Mouse (Mus musculus): ENCODE results near the gene Haus7. TPM values are rescaled to one million over a fixed set of nuclear protein-coding genes. Genes with fewer than 3 reads are reported as not detected.
"Not testable (repeated sequence)": the region's sequence is repeated elsewhere in the genome, so short reads cannot be mapped to it uniquely, and the experiment has no call there.

Gene Haus7
- 10 to 100 TPM in 1 of 2 experiments, 1 to 10 TPM in 1; 9.8 to 13.3 TPM for total RNA-seq (2021)
- long read RNA-seq, experiment 1, transcript Haus7-201 (10 exons, 1,380 nt) = major isoform, 9 of 20 reads
- long read RNA-seq, experiment 1, transcript Haus7-202 (7 exons, 1,032 nt) = minor isoform, 5 of 20 reads
- long read RNA-seq, experiment 1, partial matches to known transcripts = 1 of 20 reads
- long read RNA-seq, experiment 1, other reads (novel, unspliced or antisense) = 5 of 20 reads
- long read RNA-seq, experiment 2, transcript Haus7-202 (7 exons, 1,032 nt) = major isoform, 5 of 10 reads
- long read RNA-seq, experiment 2, partial matches to known transcripts = 0 of 10 reads
- long read RNA-seq, experiment 2, other reads (novel, unspliced or antisense) = 1 of 10 reads

DNA sequence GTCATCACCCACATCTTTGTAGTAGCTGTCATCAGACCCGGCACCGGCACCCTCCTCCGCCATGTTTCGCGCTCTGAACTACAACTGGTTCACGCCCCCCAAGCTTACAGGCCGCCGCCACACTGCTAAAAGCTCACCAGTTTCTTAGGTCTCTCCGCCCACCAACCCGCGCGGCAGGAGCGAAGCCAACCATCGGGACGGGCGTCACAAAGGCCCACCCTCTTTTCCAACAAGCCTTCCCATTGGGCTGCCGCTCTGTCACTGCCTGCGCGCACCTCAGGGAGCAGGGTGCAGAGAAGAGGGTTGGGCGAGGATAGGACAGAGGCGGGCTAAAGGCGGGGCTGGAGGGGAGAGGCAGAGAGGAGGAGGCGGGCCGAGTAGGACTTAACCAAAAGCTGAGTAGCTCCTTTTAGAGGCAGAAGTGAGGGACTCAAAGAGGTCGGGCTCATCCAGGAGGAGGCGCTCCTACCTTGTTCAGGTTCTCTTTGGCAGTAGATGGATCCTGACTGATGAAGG, at the start of gene Haus7:
Haus7 (minus strand) TSS at position 168 of the 516 bp plus-strand sequence.
- peak; percentile 94 for DNase-seq

DNA sequence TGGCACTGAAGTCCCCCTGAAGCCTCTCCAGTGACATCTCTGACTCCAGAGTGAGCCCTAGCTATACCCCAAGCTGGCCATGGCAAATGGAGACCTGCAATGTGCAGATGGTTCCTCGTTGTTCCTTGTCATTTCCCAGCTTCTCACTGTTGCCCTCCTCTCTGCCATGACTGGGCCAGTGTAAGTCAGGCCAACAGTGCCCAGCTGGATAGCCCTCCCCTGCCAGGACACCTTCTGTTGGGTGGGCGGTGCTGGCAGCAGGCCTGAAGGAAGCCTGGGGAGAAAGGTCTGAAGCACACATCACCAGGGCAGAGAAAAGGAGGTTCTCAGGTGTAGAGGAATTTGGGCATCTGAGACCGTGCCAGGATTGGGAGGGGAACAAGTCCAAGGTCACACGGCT, 47.7 kb upstream of the Haus7 start:
- DNase-seq = no peak

DNA sequence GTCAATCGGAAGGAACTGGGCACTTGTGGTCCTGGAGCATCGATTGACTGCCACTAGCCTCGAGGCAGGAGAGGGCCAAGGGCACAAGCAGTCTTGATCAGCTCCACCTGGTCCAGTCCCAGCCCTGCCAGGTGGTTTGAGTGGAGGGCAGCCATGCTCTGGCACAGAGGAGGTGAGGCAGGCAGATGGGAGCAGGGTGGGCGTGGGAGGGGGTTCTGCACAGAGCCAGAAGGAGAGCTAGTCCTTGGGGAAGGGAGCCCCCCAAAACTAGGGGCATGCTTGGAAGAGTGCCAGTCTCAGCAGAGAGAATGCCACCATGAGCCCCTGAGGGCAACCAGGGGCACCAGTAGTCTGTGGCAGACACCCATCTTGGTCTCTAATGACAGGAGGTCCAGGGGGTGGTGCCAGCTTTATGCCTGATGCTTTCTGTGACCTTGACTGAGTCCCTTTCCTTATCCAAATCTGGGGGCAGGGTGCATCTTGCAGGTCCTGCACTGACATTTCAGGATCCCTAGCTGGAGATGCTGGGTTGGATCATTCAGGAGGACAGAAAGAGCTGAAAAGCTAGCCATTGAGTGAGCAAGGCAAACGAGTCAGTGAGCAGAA, 46.4 kb upstream of the Haus7 start:
- no peak for DNase-seq

DNA sequence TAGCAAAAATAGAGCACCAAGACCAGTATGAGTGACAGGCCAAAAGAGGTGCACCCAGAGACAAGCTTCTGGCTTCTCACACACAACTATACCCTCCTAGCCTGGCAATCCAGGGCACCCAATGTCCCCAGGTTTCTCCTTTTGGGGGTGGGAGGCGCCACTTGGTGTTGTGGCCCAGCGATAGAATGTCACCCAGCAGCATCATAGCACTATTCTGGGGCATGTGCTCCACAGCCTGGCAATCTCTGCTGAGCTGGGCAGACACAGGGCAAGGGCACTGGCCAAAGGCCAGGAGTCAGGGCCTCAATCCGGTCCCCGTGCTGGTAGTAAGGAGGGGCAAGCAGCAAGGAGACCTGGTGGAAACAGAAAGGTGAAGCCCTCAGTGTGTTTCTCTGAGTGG, 37.9 kb upstream of the Haus7 start:
- peak; percentile 78 for DNase-seq

DNA sequence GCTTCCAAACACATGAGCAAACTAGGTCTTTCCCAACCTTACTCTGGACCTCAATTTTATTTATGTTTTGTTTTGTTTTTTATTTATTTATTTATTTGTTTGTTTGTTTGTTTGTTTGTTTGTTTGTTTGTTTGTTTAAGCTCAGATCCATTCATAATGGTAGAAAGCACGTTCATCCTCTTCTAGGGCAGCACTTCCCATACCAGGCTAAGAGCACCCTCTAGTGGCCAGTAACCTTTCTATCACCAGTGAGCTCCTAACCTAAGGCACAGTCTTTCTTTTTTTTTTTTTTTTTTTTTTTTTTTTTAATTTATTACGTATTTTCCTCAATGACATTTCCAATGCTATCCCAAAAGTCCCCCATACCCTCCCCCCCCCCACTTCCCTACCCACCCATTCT, 34.7 kb upstream of the Haus7 start:
- not testable (repeated sequence) for DNase-seq

DNA sequence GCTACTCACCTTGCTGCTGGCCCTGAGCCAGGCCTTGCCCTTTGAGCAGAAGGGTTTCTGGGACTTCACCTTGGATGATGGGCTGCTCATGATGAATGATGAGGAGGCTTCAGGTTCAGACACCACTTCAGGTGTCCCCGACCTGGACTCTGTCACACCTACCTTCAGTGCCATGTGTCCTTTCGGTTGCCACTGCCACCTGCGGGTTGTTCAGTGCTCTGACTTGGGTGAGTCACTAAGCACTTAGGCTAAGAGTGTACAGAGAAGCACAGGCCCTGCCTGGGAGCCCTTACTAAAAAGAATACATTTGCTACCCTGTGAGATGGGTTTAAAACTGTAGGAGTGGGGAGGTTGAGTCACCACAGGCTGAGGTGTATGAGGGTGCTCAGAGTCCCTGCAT, 32.0 kb upstream of the Haus7 start:
- DNase-seq = no peak

DNA sequence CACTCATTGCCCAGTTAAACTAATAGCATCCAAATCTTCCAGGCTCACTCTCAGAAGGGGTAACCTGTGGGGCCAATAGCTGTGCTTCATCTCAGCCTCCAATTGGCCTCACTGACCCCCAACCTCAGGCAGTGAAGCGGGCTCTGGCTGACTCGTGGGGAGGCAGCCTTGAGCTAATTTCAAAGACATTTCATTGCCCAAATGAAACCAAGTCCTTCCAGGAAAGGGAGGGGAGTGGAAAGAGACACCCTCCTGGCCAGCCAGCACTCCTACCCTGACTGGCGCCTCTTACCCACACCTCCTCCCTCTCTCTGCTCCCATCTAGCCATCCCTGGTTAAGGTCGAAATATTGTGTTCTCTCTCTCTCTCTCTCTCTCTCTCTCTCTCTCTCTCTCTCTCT, 31.3 kb upstream of the Haus7 start:
- DNase-seq = no peak

DNA sequence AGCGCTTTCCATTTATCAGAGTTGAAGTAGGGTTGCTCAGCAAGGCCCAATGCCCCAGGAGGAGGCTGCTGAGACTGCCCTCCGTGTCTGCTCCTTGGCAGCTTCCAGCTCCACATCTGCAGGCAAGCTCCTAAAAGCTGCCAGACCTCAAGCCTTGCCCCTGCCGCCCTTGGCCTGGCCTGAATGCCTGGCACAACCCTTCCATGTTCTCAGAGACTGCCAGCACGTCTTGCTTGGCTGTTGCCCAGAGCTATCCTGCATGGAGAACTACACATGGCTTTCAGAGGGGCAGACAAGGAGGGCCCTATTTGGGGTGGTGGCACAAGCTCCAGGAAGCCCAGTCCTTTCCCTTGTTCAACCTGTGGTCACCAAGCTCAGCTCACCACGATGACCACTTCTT, 28.1 kb upstream of the Haus7 start:
- DNase-seq = peak; percentile 62

DNA sequence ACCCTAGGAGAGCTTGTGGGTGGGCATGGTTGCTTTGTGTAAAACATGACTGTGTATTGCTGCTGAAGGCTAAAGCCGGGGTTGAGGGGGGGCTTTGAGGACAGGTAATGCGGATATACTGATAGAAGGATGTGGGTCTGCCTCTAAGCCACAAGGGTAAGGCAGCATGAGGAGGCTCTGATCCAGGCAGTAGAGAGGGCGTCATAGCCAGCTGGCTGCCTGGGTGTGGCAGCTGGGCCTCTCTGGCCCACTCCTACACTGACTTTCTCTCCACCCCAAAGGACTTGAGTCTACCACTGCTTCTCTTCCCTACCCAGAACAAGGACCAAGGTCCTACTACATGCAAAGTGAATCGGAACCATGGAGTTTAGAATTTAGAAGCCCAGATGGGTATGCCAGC, 26.0 kb upstream of the Haus7 start:
- DNase-seq = no peak

DNA sequence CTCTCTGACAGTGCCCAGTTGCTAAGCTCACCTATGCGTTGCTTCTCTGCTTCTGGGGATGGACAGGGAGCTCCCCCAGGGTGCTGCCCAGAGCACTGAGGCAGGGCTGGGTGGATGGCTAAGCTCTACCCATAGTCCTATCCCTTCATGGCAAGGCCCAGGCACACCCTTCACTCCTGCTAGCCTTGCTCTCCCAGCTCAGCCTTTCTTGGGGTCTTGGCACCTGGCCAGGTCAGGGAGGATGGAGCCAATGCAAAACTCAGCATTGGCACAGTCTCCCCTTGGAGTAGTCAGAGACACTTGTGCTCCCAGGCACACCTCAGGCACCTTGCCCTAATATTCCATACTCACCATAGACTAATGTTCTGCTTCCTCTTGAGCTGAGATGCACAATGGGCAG, 25.2 kb upstream of the Haus7 start:
- no peak for DNase-seq

DNA sequence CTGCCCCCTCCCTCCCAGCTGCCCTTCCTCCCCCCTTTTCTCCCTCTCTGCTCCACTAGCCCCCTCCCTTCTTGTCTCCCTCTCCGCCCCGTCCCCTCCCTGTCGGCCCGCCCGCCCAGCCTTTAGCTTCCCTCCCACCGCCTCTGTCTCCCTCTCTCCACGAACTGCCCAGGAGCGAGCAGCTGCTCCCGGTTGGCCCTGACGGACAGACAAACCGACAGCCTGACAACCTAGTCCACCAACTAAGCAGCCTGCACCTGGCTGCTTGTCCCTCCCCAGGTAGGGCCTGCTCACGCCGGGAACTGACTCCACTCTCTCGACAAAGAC, 24.6 kb upstream of the Haus7 start, which contains the start of gene Bgn:
Bgn (plus strand) TSS at position 119 of the 327 bp plus-strand sequence.
- peak; percentile 31 for DNase-seq

DNA sequence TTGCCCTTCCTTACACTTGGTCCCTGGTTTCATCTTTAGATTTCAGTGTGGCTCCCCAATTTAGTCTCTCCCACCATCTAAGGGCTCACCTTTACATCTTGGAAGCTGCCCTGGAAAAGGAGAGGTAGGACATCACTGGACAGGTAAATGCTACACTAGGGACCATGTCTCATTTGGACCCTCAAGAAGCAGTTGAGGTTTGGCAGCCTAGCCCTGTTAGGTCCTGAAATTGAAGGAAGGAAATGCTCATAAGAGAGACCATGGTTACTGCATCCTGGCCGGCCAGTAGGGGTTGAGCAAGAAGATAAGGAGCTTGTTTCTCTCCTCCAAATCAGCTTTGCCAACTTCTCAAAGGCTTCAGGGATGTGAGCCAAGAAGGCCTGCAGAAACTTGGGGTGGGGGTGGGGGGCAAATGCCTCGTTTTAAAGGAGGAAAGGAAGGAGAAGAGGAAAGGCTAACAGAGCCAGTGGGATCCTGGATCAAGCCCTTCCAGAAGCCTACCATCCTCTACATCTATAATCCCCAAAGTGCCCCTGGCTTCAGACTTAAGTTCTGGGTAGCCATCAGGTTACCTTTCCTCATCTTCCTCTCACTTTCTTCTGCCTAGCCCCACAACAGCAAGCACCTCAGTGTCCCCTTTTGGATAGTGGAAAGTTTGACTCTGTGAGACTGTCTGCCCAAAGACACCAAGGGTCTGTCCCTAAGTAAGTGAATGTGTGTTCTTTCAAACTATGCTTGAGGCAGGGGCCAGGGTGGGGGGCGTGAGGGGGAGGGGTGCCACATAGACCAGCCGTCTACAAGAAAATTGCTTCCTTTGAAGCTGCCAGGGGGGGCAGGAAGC, 24.0 kb upstream of the Haus7 start:
- DNase-seq = no peak

DNA sequence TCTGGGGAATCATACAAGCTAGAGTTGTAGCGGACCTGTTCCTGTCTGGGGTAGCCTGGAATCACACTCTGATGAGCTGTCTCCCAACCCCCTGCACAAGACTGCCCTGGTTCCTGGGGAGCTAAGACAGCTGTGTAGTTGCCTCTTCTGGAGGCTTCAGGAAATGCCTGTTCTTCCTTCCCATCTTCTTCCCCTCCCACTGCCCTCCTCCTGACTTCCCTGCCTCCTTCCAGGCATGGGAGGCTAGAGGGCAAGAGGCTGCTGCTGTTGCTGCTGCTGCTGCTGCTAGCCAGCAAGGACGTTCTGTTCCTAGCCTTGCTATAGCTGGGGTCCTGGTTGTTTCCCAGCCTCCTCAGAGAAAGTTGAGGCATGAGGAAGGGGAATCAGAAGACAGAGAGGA, 21.5 kb upstream of the Haus7 start:
- peak; percentile 45 for DNase-seq

DNA sequence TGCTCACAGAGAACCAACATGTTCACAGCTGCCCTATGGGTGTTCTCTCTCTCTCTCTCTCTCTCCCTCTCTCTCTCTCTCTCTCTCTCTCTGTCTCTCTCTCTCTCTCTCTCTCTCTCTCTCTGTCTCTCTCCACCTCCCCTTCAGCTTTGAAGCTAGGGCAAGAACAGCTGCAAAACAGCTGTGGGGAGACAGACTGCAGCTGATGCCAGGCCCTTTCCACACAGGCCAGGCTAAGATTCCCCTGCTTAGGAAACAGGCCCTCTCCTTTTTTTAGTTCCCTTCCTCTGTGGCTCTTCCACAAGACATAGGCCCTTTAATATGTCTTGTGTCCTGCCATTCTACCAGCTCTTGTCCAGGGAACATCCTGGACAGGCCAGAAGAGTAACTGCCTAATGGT, 20.8 kb upstream of the Haus7 start:
- no peak for DNase-seq

DNA sequence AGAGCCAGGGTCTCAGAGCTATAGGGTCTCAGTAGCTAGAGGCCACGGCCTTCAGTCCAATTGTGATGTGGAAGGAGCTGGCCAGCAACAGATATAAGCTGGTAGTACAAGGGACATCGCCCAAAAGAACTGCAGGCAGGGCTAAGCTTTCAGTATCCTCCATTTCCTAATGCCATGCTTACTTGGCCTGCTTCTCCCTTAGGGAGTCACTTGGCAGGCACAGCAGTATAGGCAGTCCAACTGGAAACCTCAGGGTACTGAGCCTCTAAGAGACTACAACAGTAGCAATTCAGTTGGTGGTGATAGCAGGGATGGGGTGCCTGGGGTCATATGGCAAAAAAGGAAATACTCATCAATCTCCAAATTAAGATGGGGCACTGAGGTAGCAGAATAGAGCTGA, 18.7 kb upstream of the Haus7 start:
- DNase-seq = no peak

DNA sequence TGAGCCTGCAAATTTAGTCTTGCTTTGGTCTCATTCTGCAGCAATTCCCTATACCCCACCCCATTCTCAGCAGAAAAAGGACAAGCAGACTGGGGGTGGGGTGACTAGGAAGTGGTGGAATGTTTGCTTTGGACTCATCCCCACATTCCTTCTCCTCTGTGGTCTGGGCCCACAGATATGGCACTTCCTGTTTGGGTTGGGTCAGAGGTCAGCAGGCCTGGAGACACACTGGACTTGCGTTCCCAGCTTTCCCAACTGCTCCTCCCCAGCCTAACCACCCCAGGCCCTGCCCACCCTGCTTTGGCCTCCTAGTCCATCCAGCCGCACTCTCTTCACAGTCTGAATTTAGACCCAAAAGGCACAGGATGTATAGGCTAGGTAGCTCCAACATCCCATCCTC, 17.8 kb upstream of the Haus7 start:
- DNase-seq = peak; percentile 31

DNA sequence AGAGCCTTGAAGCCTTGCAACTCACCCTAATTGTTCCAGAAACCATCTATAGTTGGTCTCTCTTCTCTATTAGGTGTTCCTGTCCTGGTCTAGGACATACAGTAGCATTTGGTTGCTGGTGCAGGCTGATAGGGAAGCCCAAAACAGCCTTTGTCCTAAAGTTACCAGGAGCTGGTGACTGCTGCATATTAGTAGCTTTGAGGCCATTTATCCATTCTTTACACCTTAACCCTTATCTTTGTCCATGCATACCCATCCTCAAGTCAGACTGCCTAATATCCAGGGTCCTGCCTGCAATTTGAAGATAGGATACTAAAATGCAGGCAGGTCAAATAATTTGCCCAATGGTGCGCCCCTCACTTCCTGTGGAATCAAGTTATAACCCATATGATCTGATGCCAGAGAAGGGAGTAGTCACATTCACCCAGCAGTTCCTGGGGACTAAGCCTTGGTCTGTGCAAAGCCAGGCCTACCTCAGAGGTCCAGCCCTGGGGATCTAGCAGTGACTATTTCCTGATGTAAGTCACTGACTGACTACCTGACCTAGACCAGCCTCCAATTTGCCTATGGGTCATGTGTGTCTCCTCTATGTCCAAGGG, 16.9 kb upstream of the Haus7 start:
- no peak for DNase-seq

DNA sequence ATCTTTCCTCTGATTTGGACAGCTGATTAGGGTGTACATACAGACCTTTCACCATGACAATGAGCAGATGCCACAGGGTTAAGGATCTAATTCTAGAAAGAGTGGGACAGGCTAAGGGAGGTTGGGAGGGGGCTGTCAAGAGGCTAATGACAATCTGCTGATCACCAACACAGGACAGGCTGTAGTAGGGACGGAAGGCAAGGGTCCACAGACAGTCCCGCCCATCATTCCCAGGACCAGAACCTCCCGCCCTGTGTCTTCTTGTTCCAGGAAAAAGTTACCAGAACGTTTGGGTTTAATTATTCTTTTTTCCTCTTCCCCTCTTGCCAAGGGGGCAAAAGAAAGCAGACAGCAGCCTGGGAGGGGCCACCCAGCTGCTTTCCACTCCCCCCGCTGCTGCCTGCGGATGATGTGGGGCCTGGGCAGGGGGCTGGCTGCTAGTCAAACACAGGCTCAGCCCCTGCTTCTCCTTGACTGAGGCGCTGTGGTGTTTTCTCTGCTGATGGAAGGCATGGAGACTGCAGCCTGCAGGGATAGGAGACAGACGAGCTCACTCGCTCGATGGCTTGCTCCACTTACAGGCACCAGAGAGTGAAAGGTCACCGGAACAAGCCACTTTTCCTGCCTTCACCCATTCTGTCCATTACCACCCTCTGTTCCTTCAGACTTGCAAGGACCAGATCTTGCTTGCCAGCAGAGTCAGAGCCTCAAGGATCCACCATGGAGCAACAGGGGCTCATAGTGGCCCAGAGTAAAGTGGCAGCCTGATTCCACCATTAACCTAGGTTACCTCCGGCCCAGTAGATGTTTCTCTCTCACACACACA, 15.7 kb upstream of the Haus7 start:
- peak; percentile 29 for DNase-seq

DNA sequence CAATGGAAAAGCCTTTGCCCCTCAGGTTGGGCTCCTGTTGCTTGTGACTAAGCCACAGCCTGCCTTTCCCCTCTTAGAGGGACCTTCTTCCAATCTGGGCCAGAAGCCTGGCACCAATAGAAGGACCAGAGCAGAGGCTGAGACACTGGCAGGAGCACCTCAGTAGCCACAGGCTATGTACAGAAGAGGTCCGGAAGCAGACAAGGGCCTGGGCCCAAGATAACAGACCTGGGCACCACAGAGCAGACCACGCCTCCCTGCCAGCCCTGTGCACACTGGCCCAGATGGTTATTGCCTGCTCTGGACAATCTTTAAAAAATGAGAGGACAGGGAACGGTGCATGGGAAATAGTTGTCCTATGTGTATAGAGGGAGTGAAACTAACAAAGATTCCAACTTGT, 12.9 kb upstream of the Haus7 start:
- DNase-seq = no peak

DNA sequence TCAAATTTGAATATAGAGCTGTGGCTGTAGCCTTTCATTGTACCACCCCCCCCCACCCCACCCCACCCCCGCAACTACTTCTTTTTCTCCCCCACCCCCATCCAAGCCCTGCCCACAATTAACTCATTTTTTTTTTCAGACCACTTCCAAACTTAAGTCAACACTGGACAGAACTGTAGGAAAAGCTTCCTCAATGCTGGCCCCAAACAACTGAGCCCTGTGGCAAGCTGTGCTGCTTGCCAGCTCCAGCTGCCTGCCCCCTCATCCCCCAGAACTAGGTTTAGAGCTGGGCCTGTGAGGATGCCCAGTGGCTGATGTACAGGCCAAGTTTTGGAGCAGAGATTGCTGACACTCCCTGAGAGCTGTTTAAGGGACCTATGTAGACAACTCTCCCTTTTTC, 9.9 kb upstream of the Haus7 start:
- DNase-seq = peak; percentile 16

DNA sequence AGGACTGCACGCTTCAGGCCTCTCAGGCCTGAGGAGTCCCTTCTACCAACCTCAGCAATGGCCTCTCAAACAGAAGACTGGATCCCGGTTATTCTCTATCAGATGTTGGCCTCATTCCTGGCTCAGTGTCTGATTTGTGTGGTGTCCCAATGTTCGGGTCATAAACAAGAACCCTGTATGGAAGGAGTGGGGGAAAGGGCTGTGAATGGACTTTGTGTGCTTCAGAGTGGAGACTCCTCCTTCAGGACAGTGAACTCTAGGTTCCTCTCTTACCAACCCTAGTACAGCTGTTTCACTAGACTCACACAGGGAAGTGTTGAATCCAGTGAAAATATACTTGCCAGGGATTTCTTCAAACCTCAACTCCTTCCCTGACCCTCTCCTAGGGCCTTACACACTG, 9.5 kb upstream of the Haus7 start:
- DNase-seq = no peak
